Mouse (Mus musculus) kidney, adult 2 months (tissue): ENCODE data around the gene Zmiz1.

Experiments used
- CTCF ChIP-seq: fragments of 200-500 bp; conservative IDR thresholded peaks from 2 replicates; pipeline ENCODE4 v1.5.1; 2011; ENCODE audit warnings: low read depth, mild to moderate bottlenecking, control low read depth, low read length, moderate library complexity, mixed read lengths; ENCODE audit not compliant: insufficient read depth, insufficient read length
- POLR2A ChIP-seq: fragments of 200-500 bp; IDR thresholded peaks from one replicate; pipeline ENCODE4 v1.6.1; 2011; ENCODE audit warnings: low read depth, low read length, control low read depth

GRCm38 (mm10) chr14:25636297-25636696 lies 177.3 kb downstream of the Zmiz1 start:
- TF ChIP-seq POLR2A, result no peak
- no peak for TF ChIP-seq CTCF
